Mouse (Mus musculus) cerebellum, adult 9-10 months (tissue): ENCODE data around the gene Myadml2.

Source experiments
- DNase-seq: peaks from one replicate; pipeline ENCODE4 v3.0.0; 2022

The Myadml2 gene

GRCm38 (mm10) chr11:120660301-120661075 is 12.5 kb upstream of the Myadml2 start:
- DNase-seq: no peak

GRCm38 (mm10) chr11:120659509-120660300 is 11.7 kb upstream of the Myadml2 start:
- DNase-seq: no peak

- peak; percentile 61 for DNase-seq
These were observed 11.0 kb upstream of the Myadml2 start for GRCm38 (mm10) chr11:120658876-120659410.

- DNase-seq: no peak
These were observed 9.3 kb upstream of the Myadml2 start for GRCm38 (mm10) chr11:120657301-120657700.

GRCm38 (mm10) chr11:120654741-120655140 is 6.8 kb upstream of the Myadml2 start:
- no peak for DNase-seq

- no peak for DNase-seq
These were observed 3.9 kb upstream of the Myadml2 start for GRCm38 (mm10) chr11:120651872-120652271.

GRCm38 (mm10) chr11:120647047-120647830 is 719 bp downstream of the Myadml2 start:
- no peak for DNase-seq

GRCm38 (mm10) chr11:120643601-120643987 is 4.4 kb downstream of the Myadml2 start, which contains the start of gene Pycr1:
Pycr1 (minus strand) TSS chr11:120643769.
- DNase-seq: peak; percentile 95

- DNase-seq: no peak
These were observed 4.9 kb downstream of the Myadml2 start for GRCm38 (mm10) chr11:120642939-120643600.

GRCm38 (mm10) chr11:120641869-120642268 is 6.1 kb downstream of the Myadml2 start:
- no peak for DNase-seq

GRCm38 (mm10) chr11:120641255-120641654 is 6.7 kb downstream of the Myadml2 start:
- no peak for DNase-seq

- no peak for DNase-seq
These were observed 13.1 kb downstream of the Myadml2 start for GRCm38 (mm10) chr11:120634810-120635209.

GRCm38 (mm10) chr11:120633520-120634343 is 14.2 kb downstream of the Myadml2 start, which contains the start of gene Mafg:
Mafg (minus strand) TSS chr11:120633600.
- DNase-seq: peak; percentile 94

- peak; percentile 71 for DNase-seq
These were observed 15.1 kb downstream of the Myadml2 start for GRCm38 (mm10) chr11:120632559-120633519.

GRCm38 (mm10) chr11:120631726-120632448 is 16.1 kb downstream of the Myadml2 start:
- DNase-seq: no peak

- no peak for DNase-seq
These were observed 16.9 kb downstream of the Myadml2 start for GRCm38 (mm10) chr11:120630881-120631725.

GRCm38 (mm10) chr11:120630401-120630871 is 17.5 kb downstream of the Myadml2 start:
- DNase-seq: no peak

- DNase-seq: no peak
These were observed 18.0 kb downstream of the Myadml2 start for GRCm38 (mm10) chr11:120629911-120630310.
